Mouse (Mus musculus) cerebellum, adult 18-20 months (tissue): ENCODE results near the gene Aaed1.

Source experiments
- DNase-seq, 2 experiments: peaks; one replicate each; pipeline ENCODE4 v3.0.0; 2021

Gene Aaed1

GRCm38 (mm10) chr13:64248775-64249524 is 63.6 kb downstream of the Aaed1 start:
- peak; percentile 85 to 91 for DNase-seq

GRCm38 (mm10) chr13:64248161-64248774 is 64.2 kb downstream of the Aaed1 start:
- DNase-seq, result no peak

DNA sequence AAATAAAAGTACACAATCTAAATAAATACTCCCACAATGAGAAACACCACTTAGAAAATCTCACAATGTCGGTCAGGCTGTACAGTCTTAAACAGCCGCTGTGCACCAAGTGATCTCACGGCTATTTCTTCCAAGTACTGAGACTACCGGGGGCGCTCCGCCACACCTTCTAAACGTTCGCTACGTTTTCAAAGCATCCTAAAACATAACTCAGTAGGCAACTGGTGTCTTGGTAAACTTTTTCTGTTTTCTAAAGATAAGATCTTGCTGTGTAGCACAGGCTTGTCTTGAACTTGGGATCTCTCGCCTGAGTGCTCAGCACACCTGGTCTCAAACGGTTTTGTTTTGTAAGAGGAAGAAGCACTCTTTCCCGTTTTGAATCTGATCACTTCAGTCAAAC is 66.4 kb downstream of the Aaed1 start:
- DNase-seq, result no peak

GRCm38 (mm10) chr13:64244685-64245261 is 67.7 kb downstream of the Aaed1 start:
- no peak for DNase-seq

GRCm38 (mm10) chr13:64242721-64243120 is 69.8 kb downstream of the Aaed1 start:
- no peak for DNase-seq

- DNase-seq, result no peak
Measured at GRCm38 (mm10) chr13:64240626-64241025, 71.9 kb downstream of the Aaed1 start.

- no peak for DNase-seq
Measured at GRCm38 (mm10) chr13:64237681-64238157, 74.8 kb downstream of the Aaed1 start.

DNA sequence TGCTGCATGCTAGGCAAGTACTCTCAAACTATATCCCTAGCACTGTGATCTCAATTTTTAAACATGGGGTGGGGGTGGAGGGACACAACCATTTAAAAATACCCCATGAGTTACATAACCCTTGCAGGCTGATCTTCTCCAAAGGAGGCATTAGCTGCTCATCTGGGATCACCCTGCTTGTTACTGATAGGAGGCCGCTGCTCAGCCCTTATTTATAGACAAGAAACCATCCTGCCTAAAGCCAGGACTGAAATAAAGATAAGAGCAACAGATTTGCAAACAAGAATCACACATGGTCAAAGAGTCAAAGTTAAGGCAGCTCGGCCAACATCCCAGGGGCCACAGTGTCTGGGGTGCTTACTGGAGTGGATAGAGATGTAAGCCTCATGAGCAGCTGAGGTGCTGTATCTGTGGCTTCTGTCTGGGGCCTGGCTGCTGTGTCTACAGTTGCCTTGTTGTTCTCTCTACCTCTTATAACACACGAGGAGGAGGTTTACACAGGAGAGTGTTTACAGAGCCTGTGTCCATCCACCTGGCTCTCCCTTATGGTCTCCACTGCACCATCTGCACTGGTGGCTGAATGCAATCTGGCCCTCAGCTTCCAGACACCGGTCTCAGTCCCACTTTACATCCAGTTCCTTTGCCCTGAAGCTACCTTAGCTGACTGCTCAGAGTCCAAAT is 75.4 kb downstream of the Aaed1 start:
- DNase-seq, result peak; percentile 80 to 84

DNA sequence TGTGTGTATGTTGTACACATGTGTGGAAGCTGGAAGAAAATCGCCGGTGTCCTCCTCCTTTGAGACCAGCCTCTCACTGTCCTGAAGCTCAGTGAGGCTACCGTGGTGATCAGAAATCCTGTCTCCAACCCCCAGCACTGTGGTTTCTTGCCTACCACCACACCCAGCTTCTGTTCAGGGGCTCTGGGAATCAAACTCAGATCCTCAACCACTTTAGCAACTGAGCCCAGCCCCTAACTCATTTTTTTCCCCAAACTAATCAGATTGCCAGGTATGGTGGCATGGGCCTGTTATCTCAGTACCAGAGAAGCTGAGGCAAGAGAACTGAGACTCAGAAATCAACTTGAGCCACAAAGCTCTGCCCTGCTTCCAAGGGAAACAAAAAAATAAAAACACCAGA is 76.7 kb downstream of the Aaed1 start:
- DNase-seq, result no peak

DNA sequence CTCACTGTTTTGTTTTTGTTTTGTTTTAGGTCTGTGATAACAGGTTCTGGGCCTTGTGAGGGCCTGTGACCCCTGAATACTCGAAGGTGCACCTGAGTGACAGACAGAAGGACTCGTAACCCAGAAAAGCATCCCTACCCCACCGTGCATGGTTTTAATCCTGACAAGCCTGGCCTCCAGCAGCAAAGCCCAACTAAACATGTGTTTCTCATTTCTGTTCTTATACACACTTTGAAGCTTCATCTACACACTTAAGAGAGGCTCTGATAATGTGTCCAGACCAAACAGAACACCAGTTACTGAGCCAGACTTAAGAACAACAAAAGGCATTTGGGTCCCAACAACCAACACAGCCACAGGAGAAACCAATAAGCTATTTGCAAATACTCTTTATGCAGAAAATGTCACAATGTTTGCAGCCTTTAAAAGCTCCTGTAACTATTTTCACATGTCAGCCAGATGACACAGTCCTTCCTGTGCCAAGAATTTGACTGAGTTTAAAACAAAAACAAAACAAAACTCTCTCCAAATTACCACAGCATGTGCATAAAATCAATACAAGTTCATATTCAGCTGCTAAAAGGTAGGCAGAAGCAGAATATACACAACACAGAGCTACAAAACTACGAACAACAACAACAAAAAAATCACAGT is 77.3 kb downstream of the Aaed1 start:
- DNase-seq, result no peak

DNA sequence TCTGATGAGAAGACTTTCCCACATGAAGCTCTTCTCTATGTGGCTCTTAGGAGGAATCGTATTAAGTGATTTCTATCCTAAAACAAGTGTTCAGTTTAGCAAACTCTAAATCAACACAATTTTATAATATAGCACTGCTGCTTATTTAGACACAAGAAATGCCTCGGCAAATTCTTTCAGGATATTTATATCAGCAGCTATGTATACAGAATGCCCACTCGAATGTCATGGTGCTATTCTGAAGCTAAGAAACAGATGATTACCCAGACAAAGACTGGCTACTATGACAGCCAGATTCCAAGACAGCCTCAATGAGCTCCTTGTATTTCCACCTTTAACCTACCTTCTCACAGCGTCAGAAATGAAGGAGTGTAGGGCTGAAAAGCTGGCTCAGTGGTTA is 79.4 kb downstream of the Aaed1 start:
- no peak for DNase-seq

DNA sequence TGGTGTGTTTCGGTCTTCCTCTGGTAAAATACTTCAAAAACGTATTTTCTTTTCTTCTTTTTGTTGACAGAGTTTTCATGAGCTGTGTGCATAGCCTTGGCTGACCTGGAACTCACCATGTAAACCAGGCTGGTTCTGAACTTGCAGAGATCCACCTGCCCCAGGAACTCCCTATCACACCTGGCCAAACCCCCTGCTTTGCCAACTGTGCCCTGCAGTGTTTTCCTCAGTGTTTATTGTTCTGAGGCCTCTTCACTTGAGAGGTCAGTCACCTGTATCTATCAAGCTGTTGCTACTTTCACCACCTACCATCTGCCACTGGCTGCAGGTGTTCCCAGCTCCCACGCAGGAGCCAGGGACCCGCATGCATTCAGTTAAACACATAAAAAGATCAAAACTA is 85.8 kb downstream of the Aaed1 start:
- no peak for DNase-seq

DNA sequence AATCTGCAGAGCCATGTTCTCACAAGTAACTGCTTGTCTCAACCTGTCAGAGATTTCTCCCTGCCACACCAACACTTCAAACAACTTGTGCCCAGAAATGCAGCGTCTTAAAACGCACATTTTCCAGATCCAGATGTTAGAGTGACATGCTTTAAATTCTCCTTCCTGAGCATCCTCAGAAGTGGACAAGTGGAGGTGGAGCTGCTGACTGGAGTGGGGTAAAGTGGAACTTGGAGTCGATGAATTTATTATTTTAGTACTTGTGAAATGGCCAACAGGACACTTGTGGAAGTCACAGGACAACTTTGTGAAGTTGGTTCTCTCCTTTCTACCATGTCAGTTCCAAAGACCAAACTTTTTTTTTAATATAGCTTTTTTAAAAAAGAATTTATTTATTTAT is 86.8 kb downstream of the Aaed1 start:
- no peak for DNase-seq
